Mouse (Mus musculus) heart, embryonic 13.5 days (tissue): ENCODE measurements around the gene Uox. TPM values are rescaled to one million over a fixed set of nuclear protein-coding genes. Genes with fewer than 3 reads are reported as not detected.

Experiments
- ATAC-seq: fragments of 200-750 bp; cut with Nextera tagmentation; 2 replicates; pipeline ENCODE4 v1.8.0; 2017; ENCODE audit warnings: moderate TSS enrichment; ENCODE audit not compliant: insufficient number of reproducible peaks, low FRiP score, low TSS enrichment; ENCODE audit errors: extremely low read depth
- H3K27ac ChIP-seq: fragments of 300-500 bp; sonication (generic); replicated peaks from 2 replicates; pipeline ENCODE4 v1.5.1; 2015; ENCODE audit warnings: moderate library complexity, mild to moderate bottlenecking, inconsistent platforms
- H3K27me3 ChIP-seq: fragments of 300-500 bp; sonication (generic); replicated peaks from 2 replicates; pipeline ENCODE4 v1.6.1; 2015; ENCODE audit warnings: mild to moderate bottlenecking, inconsistent platforms
- H3K36me3 ChIP-seq: fragments of 300-500 bp; sonication (generic); 2 replicates; pipeline ENCODE4 v1.6.1; 2015; ENCODE audit warnings: mild to moderate bottlenecking, inconsistent platforms
- H3K4me1 ChIP-seq: fragments of 300-500 bp; sonication (generic); 2 replicates; pipeline ENCODE4 v1.6.1; 2015; ENCODE audit warnings: inconsistent platforms
- H3K4me2 ChIP-seq: fragments of 300-500 bp; sonication (generic); 2 replicates; pipeline ENCODE4 v1.6.1; 2015; ENCODE audit warnings: inconsistent platforms, mild to moderate bottlenecking, moderate library complexity
- H3K4me3 ChIP-seq: fragments of 300-500 bp; sonication (generic); 2 replicates; pipeline ENCODE4 v1.5.1; 2015; ENCODE audit warnings: moderate library complexity, mild to moderate bottlenecking, inconsistent platforms
- H3K9ac ChIP-seq: fragments of 300-500 bp; sonication (generic); 2 replicates; pipeline ENCODE4 v1.6.1; 2015; ENCODE audit warnings: inconsistent platforms, mild to moderate bottlenecking, moderate library complexity
- H3K9me3 ChIP-seq: fragments of 300-500 bp; sonication (generic); 2 replicates; pipeline ENCODE4 v1.6.1; 2016; ENCODE audit warnings: inconsistent platforms
- WGBS: fragments of 180-500 bp; shearing (Covaris S2); methylation state at CpG from one replicate; pipeline ENCODE4 v1.1.7; 2015; ENCODE audit warnings: mixed read lengths; 5-methylcytosine and 5-hydroxymethylcytosine counted together
- polyA plus RNA-seq: library from polyadenylated mRNA; unstranded; fragments of >200 nt; fragmentation: Nextera tagmentation; extraction: Ambion mirVana; gene quantifications from 2 replicates; pipeline ENCODE4 v1.2.1, GENCODE M21; 2015

Uox gene
- polyA plus RNA-seq, 1 experiment from 2014 or later: 0.05 TPM

DNA sequence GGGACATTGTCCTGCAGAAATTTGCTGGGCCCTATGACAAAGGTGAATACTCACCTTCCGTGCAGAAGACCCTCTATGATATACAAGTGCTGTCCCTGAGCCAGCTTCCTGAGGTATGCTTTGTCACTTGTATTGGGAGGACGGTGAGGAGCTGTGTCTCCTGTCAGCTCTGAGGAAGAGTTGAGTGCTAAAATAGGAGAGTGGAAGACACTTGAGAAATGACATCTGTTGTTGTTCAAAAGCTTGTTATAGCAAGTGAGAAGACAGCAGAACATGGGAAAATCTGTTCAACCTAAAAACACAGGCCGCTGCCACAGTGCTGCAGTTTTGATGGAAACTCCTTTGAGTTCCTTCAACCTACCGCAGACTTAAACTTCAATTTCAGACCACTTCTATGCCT lies 55.5 kb downstream of the Uox start:
- Histone ChIP-seq H3K4me1 (peaks cover 4% of the 10 kb centered on the region), H3K9me3 (no peaks in the 10 kb centered on the region), H3K4me3 (no peak overlapping the region), H3K4me2 (no peak overlapping the region), H3K27ac (no peak overlapping the region), H3K36me3 (no peaks in the 10 kb centered on the region), H3K9ac (no peak overlapping the region), H3K27me3 (no peaks in the 10 kb centered on the region)
- 63% methylated on average over 4 of the region's 4 CpGs for WGBS
- no peak for ATAC-seq

DNA sequence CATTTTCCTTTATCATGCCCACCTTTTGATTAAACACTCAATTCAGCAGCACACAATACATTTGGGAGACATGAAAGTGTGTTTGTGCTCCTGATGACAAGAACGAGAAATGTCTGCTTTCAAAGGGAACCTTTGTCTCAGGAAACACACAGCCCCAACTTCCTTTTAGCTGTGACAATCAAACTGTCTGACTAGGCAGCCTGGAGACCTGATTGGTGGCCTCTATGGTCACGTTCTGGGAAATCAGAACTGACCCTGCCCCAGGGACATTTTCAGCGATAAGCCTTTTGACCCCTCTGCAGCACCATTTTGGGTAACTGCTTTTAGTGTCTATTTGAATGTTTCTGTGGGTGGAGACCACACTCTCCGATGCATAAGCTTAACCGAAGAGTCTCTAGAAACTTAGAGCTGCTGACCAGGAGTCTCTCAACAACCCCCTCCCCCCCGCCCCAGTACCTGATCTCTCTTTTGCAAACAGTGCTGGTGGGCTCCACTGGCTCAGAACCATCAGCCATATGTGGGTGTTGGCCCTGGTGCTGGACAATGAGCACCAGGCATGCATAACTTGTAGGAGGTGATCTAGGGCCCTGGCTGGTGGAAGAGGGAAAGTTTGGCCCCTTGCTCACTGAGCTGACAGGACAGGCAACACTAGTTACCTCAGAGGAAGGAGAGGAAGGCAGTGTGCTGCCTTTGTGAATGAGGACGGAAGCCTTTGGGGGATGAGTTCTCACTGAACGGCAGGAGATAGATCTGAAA lies 58.2 kb downstream of the Uox start:
- Histone ChIP-seq H3K4me3 (no peak overlapping the region), H3K27ac (no peak overlapping the region), H3K9ac (no peak overlapping the region), H3K36me3 (no peaks in the 10 kb centered on the region), H3K27me3 (no peaks in the 10 kb centered on the region), H3K9me3 (no peaks in the 10 kb centered on the region), H3K4me2 (no peak overlapping the region), H3K4me1 (no peaks in the 10 kb centered on the region)
- ATAC-seq: no peak
- WGBS: 59% methylated on average over 8 of the region's 8 CpGs

GRCm38 (mm10) chr3:146632506-146632905 lies 62.3 kb downstream of the Uox start:
- Histone ChIP-seq H3K4me2 (no peak overlapping the region), H3K4me3 (no peak overlapping the region), H3K9ac (no peak overlapping the region), H3K27me3 (no peaks in the 10 kb centered on the region), H3K27ac (no peak overlapping the region), H3K36me3 (no peaks in the 10 kb centered on the region), H3K9me3 (no peaks in the 10 kb centered on the region), H3K4me1 (no peaks in the 10 kb centered on the region)
- ATAC-seq: no peak
- 79% methylated on average over 5 of the region's 5 CpGs for WGBS

- WGBS: 45% methylated on average over 4 of the region's 4 CpGs
- no peak for ATAC-seq
- H3K36me3 ChIP-seq: no peaks in the 10 kb centered on the region
These were observed 71.7 kb downstream of the Uox start for GRCm38 (mm10) chr3:146641818-146642427.

DNA sequence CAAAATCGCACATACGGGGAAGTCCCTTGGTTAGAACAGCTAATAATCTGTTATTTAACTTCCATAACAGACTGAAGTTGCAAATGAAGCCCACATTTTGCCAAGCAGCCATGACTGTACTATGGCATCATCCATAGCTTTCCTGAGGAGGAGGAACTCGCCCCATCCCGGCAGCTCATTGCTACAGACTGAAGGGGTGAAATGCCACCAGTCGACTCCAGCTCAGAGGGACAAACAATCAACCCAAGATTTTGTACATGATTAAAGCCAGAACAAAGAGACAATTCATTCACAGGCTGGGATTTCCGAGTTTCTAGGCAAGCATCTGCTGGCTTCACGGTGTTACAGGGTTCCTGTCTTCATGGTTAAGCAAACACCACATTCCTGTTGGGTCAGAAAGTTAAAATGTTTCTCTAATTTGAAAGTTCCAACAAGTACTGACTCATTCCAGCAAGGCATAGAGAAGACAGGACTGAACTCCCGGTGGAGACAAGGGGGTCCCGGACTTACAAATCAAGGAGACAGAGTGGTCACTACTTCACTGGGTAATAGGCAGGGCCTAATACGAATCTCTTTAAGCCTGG lies 79.2 kb downstream of the Uox start:
- Histone ChIP-seq H3K9me3 (no peaks in the 10 kb centered on the region), H3K4me2 (no peak overlapping the region), H3K9ac (no peak overlapping the region), H3K36me3 (no peaks in the 10 kb centered on the region), H3K27ac (no peak overlapping the region), H3K4me3 (no peak overlapping the region), H3K4me1 (peaks cover 39% of the 10 kb centered on the region), H3K27me3 (no peaks in the 10 kb centered on the region)
- no peak for ATAC-seq
- 74% methylated on average over 10 of the region's 10 CpGs for WGBS

More at GRCm38 (mm10) chr3:146641818-146642427, 71.7 kb downstream of the Uox start:
- H3K27me3 ChIP-seq: no peaks in the 10 kb centered on the region
- H3K9me3 ChIP-seq: no peaks in the 10 kb centered on the region
- no peak overlapping the region for H3K9ac ChIP-seq
- no peak overlapping the region for H3K4me2 ChIP-seq
- no peak overlapping the region for H3K4me3 ChIP-seq
- H3K4me1 ChIP-seq: peaks cover 25% of the 10 kb centered on the region
- H3K27ac ChIP-seq: no peak overlapping the region

- 83% methylated on average over 10 of the region's 10 CpGs for WGBS
- Histone ChIP-seq H3K27me3 (no peaks in the 10 kb centered on the region), H3K4me3 (no peak overlapping the region), H3K9me3 (no peaks in the 10 kb centered on the region), H3K9ac (no peak overlapping the region), H3K4me2 (no peak overlapping the region), H3K36me3 (no peaks in the 10 kb centered on the region), H3K27ac (no peak overlapping the region), H3K4me1 (peaks cover 46% of the 10 kb centered on the region)
- ATAC-seq: no peak
These were observed 80.5 kb downstream of the Uox start for GRCm38 (mm10) chr3:146650716-146651115.

DNA sequence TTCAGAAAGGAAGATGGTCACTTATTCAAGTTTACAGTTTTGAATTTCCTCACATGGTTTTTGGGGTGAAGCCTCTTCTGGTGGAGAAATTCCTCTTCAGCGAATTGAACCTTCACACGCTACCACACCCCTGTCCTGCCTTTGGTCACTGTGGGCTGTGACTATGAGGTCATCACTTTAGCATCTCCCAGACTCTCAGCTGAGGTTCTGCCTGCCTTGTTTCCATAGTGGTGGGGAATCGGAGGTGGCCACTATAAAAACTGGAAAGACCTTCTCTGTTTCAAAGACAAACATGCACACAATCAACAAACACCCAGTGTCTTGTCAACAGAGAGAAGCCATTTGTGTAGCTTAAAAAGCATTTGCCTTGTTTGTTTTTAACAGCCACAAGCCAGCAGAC lies 81.0 kb downstream of the Uox start, which contains the start of gene 4930503B20Rik:
TSS of gene 4930503B20Rik (minus strand) at position 101 of the 400 bp plus-strand sequence.
- H3K9ac ChIP-seq: no peak within 1 kb of the TSS
- H3K36me3 ChIP-seq: no peaks in the 10 kb centered on the region
- no peak within 1 kb of the TSS for H3K4me3 ChIP-seq
- H3K27me3 ChIP-seq: no peaks in the 10 kb centered on the region
- 64% methylated on average over 3 of the region's 3 CpGs for WGBS
- ATAC-seq: no peak
- no peak within 1 kb of the TSS for H3K4me2 ChIP-seq
- H3K27ac ChIP-seq: no peak within 1 kb of the TSS
- peaks cover 41% of the 10 kb centered on the region for H3K4me1 ChIP-seq
- H3K9me3 ChIP-seq: no peaks in the 10 kb centered on the region

- peaks cover 32% of the 10 kb centered on the region for H3K4me1 ChIP-seq
These were observed 82.2 kb downstream of the Uox start for GRCm38 (mm10) chr3:146652431-146652830.

GRCm38 (mm10) chr3:146653692-146654091 lies 83.5 kb downstream of the Uox start:
- Histone ChIP-seq H3K9ac (no peak overlapping the region), H3K9me3 (no peaks in the 10 kb centered on the region), H3K27ac (0 out of 2 replicates have a peak overlapping the region, but pooled peaks have one; percentile 36), H3K4me2 (no peak overlapping the region), H3K27me3 (no peaks in the 10 kb centered on the region), H3K36me3 (no peaks in the 10 kb centered on the region), H3K4me3 (no peak overlapping the region), H3K4me1 (peaks cover 28% of the 10 kb centered on the region)
- no peak for ATAC-seq
- WGBS: 24% methylated on average over 6 of the region's 6 CpGs

More at GRCm38 (mm10) chr3:146652431-146652830, 82.2 kb downstream of the Uox start:
- Histone ChIP-seq H3K4me3 (no peak overlapping the region), H3K9me3 (no peaks in the 10 kb centered on the region), H3K4me2 (no peak overlapping the region), H3K27ac (no peak overlapping the region), H3K9ac (no peak overlapping the region), H3K27me3 (no peaks in the 10 kb centered on the region), H3K36me3 (no peaks in the 10 kb centered on the region)
- ATAC-seq: no peak
- 91% methylated on average over 5 of the region's 5 CpGs for WGBS

DNA sequence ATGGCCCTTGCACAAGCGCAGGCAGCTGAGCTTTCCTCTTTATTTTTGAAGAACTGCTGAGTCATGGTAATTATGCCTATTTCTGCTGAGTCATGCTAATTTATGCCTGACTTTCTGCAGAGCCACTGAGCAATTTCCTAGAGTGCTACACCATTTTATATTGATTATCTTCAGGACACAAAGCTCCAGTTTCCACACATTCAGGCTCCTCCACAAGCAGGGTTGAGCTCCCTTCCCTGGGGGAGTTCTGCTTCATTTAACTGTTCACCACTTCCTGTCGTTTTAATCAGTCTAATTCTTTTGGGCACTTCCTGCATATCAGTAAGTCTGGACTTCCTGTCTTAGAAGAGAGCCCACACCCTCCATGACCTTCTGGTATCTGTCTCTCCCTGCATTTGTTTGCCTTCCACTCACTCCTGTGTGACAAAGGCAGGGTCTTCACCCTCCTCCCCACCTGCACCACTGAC lies 84.9 kb downstream of the Uox start:
- Histone ChIP-seq H3K9me3 (no peaks in the 10 kb centered on the region), H3K27me3 (no peaks in the 10 kb centered on the region), H3K9ac (no peak overlapping the region), H3K36me3 (no peaks in the 10 kb centered on the region), H3K27ac (peak overlapping the region; percentile 70), H3K4me3 (no peak overlapping the region), H3K4me2 (no peak overlapping the region), H3K4me1 (peaks cover 28% of the 10 kb centered on the region)
- peak; percentile 58; the same call in 1 of the 2 replicates for ATAC-seq
- WGBS: 57% methylated on average over 2 of the region's 2 CpGs

DNA sequence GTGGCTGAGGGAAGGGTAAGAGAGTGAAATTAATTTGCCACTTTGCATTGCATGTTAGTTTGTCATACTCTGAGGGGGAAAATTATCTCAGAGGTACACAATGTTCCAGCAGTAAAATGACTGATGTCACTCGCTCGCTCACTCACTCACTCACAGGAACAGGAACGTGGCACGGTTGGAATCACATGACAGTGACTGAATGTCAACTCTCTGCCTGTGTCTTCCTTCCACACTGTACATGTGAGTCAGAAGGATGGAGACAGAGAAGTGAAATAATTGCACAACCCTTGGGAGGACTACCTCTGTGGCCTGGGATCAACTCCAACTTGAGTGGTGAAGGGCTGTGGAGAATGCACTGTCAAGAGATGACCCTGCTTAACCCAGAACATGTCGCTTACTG lies 87.2 kb downstream of the Uox start:
- WGBS: 86% methylated on average over 5 of the region's 5 CpGs
- peaks cover 31% of the 10 kb centered on the region for H3K4me1 ChIP-seq
- H3K27me3 ChIP-seq: no peaks in the 10 kb centered on the region
- H3K9me3 ChIP-seq: no peaks in the 10 kb centered on the region
- ATAC-seq: no peak
- no peak overlapping the region for H3K4me2 ChIP-seq
- no peak overlapping the region for H3K4me3 ChIP-seq
- H3K27ac ChIP-seq: no peak overlapping the region
- H3K36me3 ChIP-seq: no peaks in the 10 kb centered on the region
- H3K9ac ChIP-seq: no peak overlapping the region
